Mouse (Mus musculus): ENCODE data around the gene Tulp1.

DNA sequence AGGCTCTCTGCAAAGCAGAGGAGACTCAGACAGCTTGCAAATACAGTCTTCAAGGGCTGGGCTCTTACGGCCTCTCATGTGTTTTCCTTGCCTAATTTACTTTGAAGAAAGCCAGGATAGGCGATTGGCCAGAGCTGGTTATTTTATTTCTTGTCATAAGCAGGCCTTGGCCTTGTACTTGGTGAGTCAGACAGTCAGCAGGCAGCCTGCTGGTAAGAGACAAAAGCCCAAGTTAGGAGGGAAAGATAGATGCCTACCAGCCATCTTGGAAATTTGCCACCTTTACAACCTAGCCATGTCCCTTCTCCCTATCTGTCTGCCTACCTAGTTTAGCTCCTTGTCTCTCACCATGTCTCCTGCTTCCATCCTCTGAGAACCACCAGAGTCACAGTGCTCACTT is 6.3 kb upstream of the Tulp1 start:
- TF ChIP-seq CTCF (conservative IDR thresholded peaks at IDR 0.05; ENCODE audit: low read length) (no peak), POU5F1 (IDR thresholded peaks at IDR 0.05; ENCODE audit: borderline replicate concordance, low read length) (no peak), NANOG (IDR thresholded peaks at IDR 0.05; ENCODE audit: borderline replicate concordance, low read length) (no peak)
